Mouse (Mus musculus) lung, adult 2 months (tissue): ENCODE measurements around the gene Grm7. TPM values are rescaled to one million over a fixed set of nuclear protein-coding genes. Genes with fewer than 3 reads are reported as not detected.

ENCODE experiments used
- DNase-seq: peaks from one replicate; pipeline ENCODE4 v3.0.0; 2022
- H3K4me1 ChIP-seq: fragments of 200-500 bp; 2 replicates; pipeline ENCODE4 v1.6.1; 2011; ENCODE audit warnings: low read length; ENCODE audit not compliant: control insufficient read depth, insufficient read depth
- H3K4me3 ChIP-seq: fragments of 200-500 bp; replicated peaks from 2 replicates; pipeline ENCODE3; 2011; ENCODE audit warnings: low read depth, mild to moderate bottlenecking, control low read depth, low read length; ENCODE audit errors: extremely low read depth
- CTCF ChIP-seq: fragments of 200-500 bp; IDR thresholded peaks from 2 replicates; pipeline ENCODE4 v1.5.1; 2011; ENCODE audit warnings: mild to moderate bottlenecking, low read length, control low read depth; ENCODE audit not compliant: insufficient read depth
- POLR2A ChIP-seq: fragments of 200-500 bp; IDR thresholded peaks from 2 replicates; pipeline ENCODE4 v1.6.1; 2011; ENCODE audit warnings: low read depth, mild to moderate bottlenecking, control low read depth, low read length, borderline replicate concordance; ENCODE audit errors: extremely low read depth
- WGBS: fragments of 180-500 bp; shearing (Covaris S2); methylation state at CpG from one replicate; pipeline ENCODE4 v1.1.7; 2018; 5-methylcytosine and 5-hydroxymethylcytosine counted together
- polyA plus RNA-seq: library from polyadenylated mRNA; depleted of rRNA; stranded (reverse); fragments of >200 nt; gene quantifications from 2 replicates; pipeline ENCODE4 v1.2.3, GENCODE M21; 2012

Gene Grm7
- polyA plus RNA-seq, 1 experiment: 0.02 TPM

- Histone ChIP-seq H3K4me3 (no peak overlapping the region), H3K4me1 (no peaks in the 10 kb centered on the region)
- TF ChIP-seq CTCF (no peak), POLR2A (no peak)
- DNase-seq: no peak
Observed at GRCm38 (mm10) chr6:111278516-111278915, 633.1 kb downstream of the Grm7 start.

GRCm38 (mm10) chr6:111293505-111294001, 648.2 kb downstream of the Grm7 start:
- no peak for DNase-seq
- WGBS: 64% methylated on average over 5 of the region's 5 CpGs
- TF ChIP-seq POLR2A: no peak
- TF ChIP-seq CTCF: no peak
- H3K4me3 ChIP-seq: no peak overlapping the region
- no peaks in the 10 kb centered on the region for H3K4me1 ChIP-seq

- H3K4me3 ChIP-seq: no peak overlapping the region
- TF ChIP-seq CTCF (no peak), POLR2A (no peak)
- 70% methylated on average over 3 of the region's 3 CpGs for WGBS
Observed at GRCm38 (mm10) chr6:111303912-111304555, 658.7 kb downstream of the Grm7 start.

GRCm38 (mm10) chr6:111361681-111362080, 716.3 kb downstream of the Grm7 start:
- Histone ChIP-seq H3K4me1 (no peaks in the 10 kb centered on the region), H3K4me3 (no peak overlapping the region)
- WGBS: 47% methylated on average over 1 of the region's 1 CpGs
- no peak for DNase-seq
- TF ChIP-seq CTCF (no peak), POLR2A (no peak)

More at GRCm38 (mm10) chr6:111303912-111304555, 658.7 kb downstream of the Grm7 start:
- H3K4me1 ChIP-seq: no peaks in the 10 kb centered on the region
- no peak for DNase-seq

DNA sequence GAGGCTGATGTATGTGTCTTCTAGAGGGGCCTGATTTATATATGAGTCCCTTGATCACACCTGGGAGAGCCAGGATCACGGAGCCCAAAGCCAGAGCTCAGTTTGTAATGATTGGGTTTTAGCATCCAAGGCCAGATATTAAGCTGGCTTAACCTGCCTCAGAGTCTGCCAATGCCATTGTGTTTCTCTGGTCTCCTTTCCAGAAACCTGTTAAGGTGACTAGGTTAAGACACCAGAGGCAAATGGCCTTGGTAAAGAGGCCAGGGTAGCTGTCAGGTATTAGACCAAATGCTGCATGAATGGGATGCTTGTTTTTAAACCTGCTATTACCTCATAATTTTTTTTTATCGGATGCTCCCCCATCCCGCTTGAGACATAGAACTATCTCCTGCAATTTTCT, 722.7 kb downstream of the Grm7 start:
- no peak overlapping the region for H3K4me3 ChIP-seq
- H3K4me1 ChIP-seq: no peaks in the 10 kb centered on the region
- WGBS: 88% methylated on average over 3 of the region's 3 CpGs
- TF ChIP-seq CTCF (no peak), POLR2A (no peak)
- no peak for DNase-seq

- TF ChIP-seq POLR2A (no peak), CTCF (no peak)
- no peak for DNase-seq
- Histone ChIP-seq H3K4me1 (no peaks in the 10 kb centered on the region), H3K4me3 (no peak overlapping the region)
- WGBS: 72% methylated on average over 3 of the region's 3 CpGs
Observed at GRCm38 (mm10) chr6:111368551-111368950, 723.2 kb downstream of the Grm7 start.

- Histone ChIP-seq H3K4me1 (no peaks in the 10 kb centered on the region), H3K4me3 (no peak overlapping the region)
- no peak for TF ChIP-seq CTCF
- no peak for TF ChIP-seq POLR2A
- DNase-seq: no peak
- whole genome bisulfite sequencing: 80% methylated on average over 2 of the region's 2 CpGs
Observed at GRCm38 (mm10) chr6:111369013-111369412, 723.6 kb downstream of the Grm7 start.

- H3K4me1 ChIP-seq: no peaks in the 10 kb centered on the region
- H3K4me3 ChIP-seq: no peak overlapping the region
- no peak for TF ChIP-seq POLR2A
- no peak for TF ChIP-seq CTCF
- DNase-seq: no peak
- WGBS: 22% methylated on average over 4 of the region's 4 CpGs
Observed at GRCm38 (mm10) chr6:111371581-111372349, 726.4 kb downstream of the Grm7 start.

- no peak for DNase-seq
- no peaks in the 10 kb centered on the region for H3K4me1 ChIP-seq
- H3K4me3 ChIP-seq: no peak overlapping the region
- WGBS: 40% methylated on average over 11 of the region's 11 CpGs
- TF ChIP-seq CTCF: no peak
- TF ChIP-seq POLR2A: no peak
Observed at GRCm38 (mm10) chr6:111372626-111373380, 727.4 kb downstream of the Grm7 start.
